Mouse (Mus musculus) liver, embryonic 14.5 days (tissue): ENCODE results near the gene Dus1l. TPM values are rescaled to one million over a fixed set of nuclear protein-coding genes. Genes with fewer than 3 reads are reported as not detected.
"Not testable (repeated sequence)": the region's sequence is repeated elsewhere in the genome, so short reads cannot be mapped to it uniquely, and the experiment has no call there.

Experiments used
- ATAC-seq: fragments of 200-750 bp; cut with Nextera tagmentation; 2 replicates; pipeline ENCODE4 v1.8.0; 2017; ENCODE audit warnings: moderate number of reproducible peaks, mild to moderate bottlenecking, moderate library complexity; ENCODE audit not compliant: insufficient read depth
- DNase-seq, 3 experiments: peaks; one replicate each; pipeline ENCODE4 v3.0.0-alpha.2; 2012 to 2013; ENCODE audit warnings: low read depth in 3 of 3, low spot score in 3 of 3
- H3K27ac ChIP-seq: fragments of 300-500 bp; sonication (generic); 2 replicates; pipeline ENCODE4 v1.5.1; 2014; ENCODE audit warnings: moderate library complexity, mild to moderate bottlenecking, control low read depth, inconsistent platforms
- H3K27me3 ChIP-seq: fragments of 300-500 bp; sonication (generic); 2 replicates; pipeline ENCODE4 v1.6.1; 2014; ENCODE audit warnings: mild to moderate bottlenecking, low read length, moderate library complexity; ENCODE audit not compliant: control insufficient read depth, insufficient read depth
- H3K36me3 ChIP-seq: fragments of 300-500 bp; sonication (generic); replicated peaks from 2 replicates; pipeline ENCODE4 v1.6.1; 2014; ENCODE audit warnings: low read depth; ENCODE audit not compliant: control insufficient read depth, insufficient read depth
- H3K4me1 ChIP-seq, 2 experiments: fragments of 200-500 bp in 1 of 2; fragments of 300-500 bp in 1 of 2; sonication (generic) in 1 of 2; replicated peaks; 2 replicates each; pipeline ENCODE4 v1.6.1; 2012 to 2014; ENCODE audit warnings: antibody characterized with exemption in 1 of 2, inconsistent platforms in 1 of 2, low read length in 1 of 2; ENCODE audit not compliant: control insufficient read depth in 2 of 2, insufficient read depth in 2 of 2
- H3K4me2 ChIP-seq: fragments of 300-500 bp; sonication (generic); 2 replicates; pipeline ENCODE4 v1.6.1; 2014; ENCODE audit warnings: low read depth, mild to moderate bottlenecking, control low read depth, moderate library complexity
- H3K4me3 ChIP-seq, 2 experiments: fragments of 200-500 bp in 1 of 2; fragments of 300-500 bp in 1 of 2; sonication (generic) in 1 of 2; 2 replicates each; pipeline ENCODE4 v1.5.1; 2012 to 2014; ENCODE audit warnings: low read depth in 2 of 2, low read length in 2 of 2, mild to moderate bottlenecking in 2 of 2, control low read depth in 1 of 2, inconsistent platforms in 1 of 2, moderate library complexity in 1 of 2; ENCODE audit not compliant: insufficient read depth in 1 of 2
- H3K9ac ChIP-seq: fragments of 300-500 bp; sonication (generic); replicated peaks from 2 replicates; pipeline ENCODE4 v1.6.1; 2014; ENCODE audit warnings: mild to moderate bottlenecking, control low read depth, moderate library complexity
- H3K9me3 ChIP-seq: fragments of 300-500 bp; sonication (generic); 2 replicates; pipeline ENCODE4 v1.6.1; 2016; ENCODE audit warnings: low read length, mixed read lengths; ENCODE audit not compliant: control insufficient read depth
- CTCF ChIP-seq: IDR thresholded peaks from 2 replicates; pipeline ENCODE4 v1.5.1; 2016; ENCODE audit warnings: antibody characterized with exemption, low read depth, control low read depth
- EP300 ChIP-seq: IDR thresholded peaks from 2 replicates; pipeline ENCODE4 v1.6.1; 2016; ENCODE audit warnings: antibody characterized with exemption, low read depth
- WGBS: fragments of 180-500 bp; shearing (Covaris S2); extraction: QIAGEN DNeasy Blood & Tissue Kit; methylation state at CpG from one replicate; pipeline ENCODE4 v1.1.7; 2014; ENCODE audit not compliant: insufficient replicate concordance; 5-methylcytosine and 5-hydroxymethylcytosine counted together
- polyA plus RNA-seq, 2 experiments: library from polyadenylated mRNA; depleted of rRNA in 1 of 2; stranded (reverse) in 1 of 2; unstranded in 1 of 2; fragments of >200 nt; fragmentation: Nextera tagmentation in 1 of 2; extraction: Ambion mirVana in 1 of 2; gene quantifications; 2 replicates each; pipeline versions ENCODE4 v1.2.1 to v1.2.3; 2012 to 2014

The Dus1l gene
- polyA plus RNA-seq, 2 experiments, result 34.0 to 61.2 TPM

DNA sequence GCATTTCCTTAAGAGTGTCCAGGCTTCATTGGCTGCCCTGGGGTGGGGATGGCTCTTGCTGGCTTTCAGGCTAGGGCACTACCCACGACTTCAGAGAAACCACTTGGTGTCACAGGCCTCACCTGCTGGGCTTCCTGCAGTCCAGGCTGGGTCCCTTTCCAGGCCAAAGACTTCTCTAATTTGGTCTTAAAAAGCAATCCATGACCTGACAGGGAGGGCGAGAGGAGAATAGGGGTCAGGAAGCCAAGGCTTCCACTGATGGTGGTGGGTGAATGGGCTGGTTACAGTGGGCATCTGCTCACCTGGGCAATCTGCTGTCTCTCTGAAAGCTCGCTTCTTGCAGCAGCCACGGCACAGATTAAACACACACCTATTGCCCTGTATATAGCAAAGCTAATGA lies 6.8 kb downstream of the Dus1l start:
- no peak for DNase-seq
- no peak overlapping the region for H3K27ac ChIP-seq
- WGBS, result 71% methylated on average over 4 of the region's 4 CpGs
- peaks cover 0 to 8% of the 10 kb centered on the region in 2 experiments; a peak in 3 of 4 replicates for H3K4me1 ChIP-seq
- TF ChIP-seq CTCF (no peak), EP300 (no peak)
- peaks cover 51% of the 10 kb centered on the region for H3K36me3 ChIP-seq
- H3K27me3 ChIP-seq, result no peaks in the 10 kb centered on the region
- no peak overlapping the region for H3K4me3 ChIP-seq
- no peak overlapping the region for H3K4me2 ChIP-seq
- no peaks in the 10 kb centered on the region for H3K9me3 ChIP-seq
- H3K9ac ChIP-seq, result no peak overlapping the region
- ATAC-seq, result no peak

DNA sequence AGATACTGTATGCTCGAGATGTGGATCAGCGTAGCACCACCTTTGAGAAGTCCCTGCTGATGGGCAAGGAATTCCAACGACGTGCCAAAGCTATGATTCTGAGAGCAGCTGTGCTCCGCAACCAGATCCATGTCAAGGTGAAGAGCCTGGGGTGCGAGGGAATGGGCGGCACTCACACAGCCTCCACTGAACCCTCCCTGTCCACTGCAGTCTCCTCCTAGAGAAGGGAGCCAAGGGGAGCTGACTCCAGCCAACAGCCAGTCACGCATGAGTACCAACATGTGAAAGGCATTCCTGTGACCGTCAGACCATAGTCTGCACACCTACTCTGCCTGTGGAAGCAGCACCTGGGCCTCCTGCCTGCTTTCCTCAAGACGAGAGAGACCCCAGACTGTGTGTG lies 7.7 kb downstream of the Dus1l start:
- H3K36me3 ChIP-seq, result peaks cover 51% of the 10 kb centered on the region
- 77% methylated on average over 9 of the region's 10 CpGs for WGBS
- ATAC-seq, H3K9me3 ChIP-seq, H3K9ac ChIP-seq, H3K27ac ChIP-seq, H3K4me3 ChIP-seq, H3K4me2 ChIP-seq, H3K27me3 ChIP-seq, DNase-seq, H3K4me1 ChIP-seq: not testable (repeated sequence)

DNA sequence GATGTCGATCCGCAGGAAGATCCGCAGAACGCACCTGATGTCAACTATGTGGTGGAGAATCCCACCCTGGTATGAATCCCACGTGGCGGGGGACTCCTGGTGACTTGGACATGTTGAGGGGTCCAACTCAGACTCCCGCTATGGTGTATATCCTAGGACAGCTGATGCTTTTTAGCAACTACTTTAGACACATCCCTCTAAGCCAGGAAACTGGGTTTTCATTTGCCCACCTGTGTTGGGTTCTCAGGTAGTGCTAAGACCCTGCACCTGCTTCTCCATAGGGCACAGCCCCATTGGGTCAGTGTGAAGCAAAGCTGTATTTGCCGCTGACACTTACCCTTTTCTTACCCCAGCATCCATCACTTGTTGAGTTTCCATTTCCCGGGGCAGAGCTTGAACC lies 11.1 kb downstream of the Dus1l start:
- peak overlapping the region; percentile 96 for H3K4me2 ChIP-seq
- no peaks in the 10 kb centered on the region for H3K27me3 ChIP-seq
- peak overlapping the region; percentile 81 to 84 for H3K4me3 ChIP-seq
- TF ChIP-seq EP300 (no peak), CTCF (no peak)
- H3K36me3 ChIP-seq, result peaks cover 33% of the 10 kb centered on the region
- H3K9me3 ChIP-seq, result no peaks in the 10 kb centered on the region
- peaks cover 0 to 10% of the 10 kb centered on the region in 2 experiments; a peak in 3 of 4 replicates for H3K4me1 ChIP-seq
- H3K27ac ChIP-seq, result no peak overlapping the region
- 34% methylated on average over 9 of the region's 9 CpGs for WGBS
- ATAC-seq (no peak), DNase-seq (no peak)
- H3K9ac ChIP-seq, result peak overlapping the region; percentile 89

DNA sequence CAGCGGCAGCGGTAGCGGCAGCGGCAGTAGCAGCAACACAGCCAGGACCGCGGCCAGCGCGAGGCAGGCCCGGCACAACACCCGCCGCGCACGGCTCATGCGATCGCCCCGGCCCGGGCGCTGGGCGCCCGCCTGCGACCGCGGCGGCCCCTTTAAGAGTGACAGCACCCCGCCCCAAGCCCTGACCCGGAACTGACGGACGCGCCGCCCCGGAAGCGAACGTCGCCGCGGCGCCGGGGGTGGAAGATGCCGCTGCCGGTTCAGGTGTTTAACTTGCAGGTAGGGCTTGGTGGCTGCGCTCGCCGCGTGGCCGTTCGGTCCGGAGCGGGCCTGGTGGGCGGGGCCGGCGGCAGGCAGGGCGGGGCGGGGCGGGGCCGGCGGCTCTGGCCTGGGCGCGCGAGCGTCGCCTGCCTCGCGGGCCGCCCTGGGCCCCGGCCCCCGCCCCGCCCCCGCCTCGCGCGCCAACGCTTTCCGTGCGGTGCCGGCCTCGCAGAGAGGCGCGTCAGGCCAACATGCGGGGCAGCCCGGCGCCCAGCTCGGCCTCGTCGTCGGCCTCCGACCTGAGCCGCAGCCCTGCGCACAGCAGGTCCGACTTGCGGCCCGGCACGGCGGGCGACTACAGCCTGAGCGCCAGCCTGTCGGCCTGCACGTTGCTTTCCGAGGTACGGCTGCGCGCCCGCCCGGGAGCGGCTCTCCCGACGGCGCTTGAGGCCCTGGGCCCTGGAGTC lies 12.0 kb downstream of the Dus1l start, which contains the start of the genes Rfng and Gps1:
TSS of gene Rfng (minus strand) at position 144 of the 728 bp plus-strand sequence.
TSS of gene Gps1 (plus strand) at position 209 of the 728 bp plus-strand sequence.
- Histone ChIP-seq H3K4me2 (peak within 1 kb of the TSS; percentile 96), H3K27ac (peak within 1 kb of the TSS; percentile 27), H3K9me3 (no peaks in the 10 kb centered on the region), H3K36me3 (peaks cover 24% of the 10 kb centered on the region), H3K9ac (peak within 1 kb of the TSS; percentile 89), H3K4me1 (peaks cover 0 to 10% of the 10 kb centered on the region in 2 experiments; a peak in 3 of 4 replicates), H3K4me3 (peak within 1 kb of the TSS; percentile 81 to 84), H3K27me3 (no peaks in the 10 kb centered on the region)
- peak; percentile 59 to 68 (median 66) for DNase-seq
- peak; percentile 81 for ATAC-seq
- TF ChIP-seq CTCF (no peak), EP300 (no peak)
- WGBS, result under 1% methylated on average over 101 of the region's 107 CpGs

DNA sequence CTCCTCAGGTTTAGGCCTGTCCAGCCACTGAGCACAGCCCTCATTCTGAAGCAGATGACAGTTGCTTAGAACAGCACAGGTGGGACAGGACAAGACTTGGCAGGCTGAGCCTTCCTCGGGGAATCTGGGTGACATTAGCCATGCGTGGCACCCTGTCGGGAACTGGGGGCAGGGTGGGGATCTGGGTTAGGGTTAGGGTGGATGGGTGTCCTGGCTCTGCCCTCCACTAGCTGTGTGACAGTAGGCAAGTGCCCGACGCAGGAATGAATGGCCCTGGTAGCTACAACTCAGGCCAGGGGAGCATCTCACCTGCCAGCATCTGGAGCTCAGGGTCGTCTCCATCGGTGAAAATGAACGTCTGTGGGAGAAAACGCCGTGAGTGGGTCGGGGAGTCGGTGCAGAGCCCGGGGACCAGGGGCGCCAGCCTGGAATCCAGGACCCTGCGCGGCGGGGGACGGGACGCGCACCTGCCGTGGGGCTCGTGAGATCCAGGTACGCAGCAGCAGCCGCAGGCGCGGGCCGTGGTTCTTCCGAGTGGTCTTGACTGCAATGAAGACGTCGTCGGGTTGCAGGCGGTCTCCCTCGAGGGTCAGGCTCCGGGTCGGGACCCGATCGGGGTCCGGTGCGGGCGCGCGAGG lies 12.7 kb downstream of the Dus1l start:
- Histone ChIP-seq H3K4me3 (peak overlapping the region; percentile 60 to 81), H3K9me3 (no peaks in the 10 kb centered on the region), H3K36me3 (peaks cover 21% of the 10 kb centered on the region), H3K27ac (peak overlapping the region; percentile 27), H3K4me2 (peak overlapping the region; percentile 96), H3K9ac (peak overlapping the region; percentile 89), H3K4me1 (peaks cover 0 to 10% of the 10 kb centered on the region in 2 experiments; a peak in 3 of 4 replicates), H3K27me3 (no peaks in the 10 kb centered on the region)
- DNase-seq (no peak), ATAC-seq (peak; percentile 3; the same call in 1 of the 2 replicates)
- 3% methylated on average over 42 of the region's 42 CpGs for WGBS
- TF ChIP-seq EP300 (no peak), CTCF (no peak)

DNA sequence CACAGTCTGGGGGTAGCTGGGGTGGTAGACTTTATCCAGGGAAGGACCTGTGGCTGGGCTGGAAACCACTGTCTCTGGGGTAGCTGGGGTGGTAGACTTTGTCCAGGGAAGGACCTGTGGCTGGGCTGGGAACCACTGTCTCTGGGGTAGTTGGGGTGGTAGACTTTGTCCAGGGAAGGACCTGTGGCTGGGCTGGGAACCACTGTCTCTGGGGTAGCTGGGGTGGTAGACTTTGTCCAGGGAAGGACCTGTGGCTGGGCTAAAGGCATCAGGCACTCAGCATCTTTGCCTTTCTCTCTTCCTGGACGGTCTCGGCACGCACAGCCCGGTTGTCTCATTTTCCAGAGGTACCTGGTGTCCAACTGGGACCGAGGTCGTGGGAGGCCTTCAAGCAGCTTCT lies 14.8 kb downstream of the Dus1l start:
- H3K9ac ChIP-seq, H3K9me3 ChIP-seq, H3K27me3 ChIP-seq, H3K27ac ChIP-seq, H3K4me3 ChIP-seq, H3K4me1 ChIP-seq, H3K36me3 ChIP-seq, H3K4me2 ChIP-seq, ATAC-seq, DNase-seq: not testable (repeated sequence)
- WGBS, result 88% methylated on average over 6 of the region's 6 CpGs
